Mouse (Mus musculus): Measurements from ENCODE around the gene Ralgapa2. TPM values are rescaled to one million over a fixed set of nuclear protein-coding genes. Genes with fewer than 3 reads are reported as not detected.

Ralgapa2 gene
- polyA plus RNA-seq, 1 experiment = 2.3 TPM

DNA sequence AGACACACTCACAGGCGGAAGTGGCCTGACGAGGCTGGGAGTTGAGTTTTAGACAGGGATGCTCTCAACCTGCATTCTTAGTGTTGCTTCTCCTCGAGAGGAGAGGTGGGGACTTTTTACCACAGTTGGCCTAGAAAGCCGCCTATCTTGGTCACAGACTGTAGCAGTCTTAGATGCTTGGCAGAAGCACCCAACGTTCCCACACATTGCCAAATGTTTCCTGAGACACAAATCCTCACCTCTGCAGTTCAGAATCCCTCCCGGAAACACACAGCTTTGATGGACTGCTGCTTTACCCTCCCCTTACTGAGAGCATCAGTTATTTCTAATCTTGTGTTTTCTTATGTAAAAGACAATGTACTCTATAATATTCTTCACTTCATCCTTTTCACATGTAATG, 155.6 kb downstream of the Ralgapa2 start:
- no peak overlapping the region for H3ac ChIP-seq (ENCODE audit: control insufficient read depth, insufficient read length, low read depth)
- no peaks in the 10 kb centered on the region for H3K79me3 ChIP-seq (ENCODE audit: low read depth)
- H3K27me3 ChIP-seq (ENCODE audit: control insufficient read depth, insufficient read depth, insufficient read length) = no peaks in the 10 kb centered on the region
- TF ChIP-seq USF1 (IDR thresholded peaks at IDR 0.05; ENCODE audit: low read depth) (no peak), MYOG (IDR thresholded peaks at IDR 0.05; ENCODE audit: control insufficient read depth, extremely low read depth, insufficient read length) (no peak), MAX (IDR thresholded peaks at IDR 0.05) (no peak), FOSL1 (IDR thresholded peaks at IDR 0.05; ENCODE audit: insufficient read depth, low read length, poor library complexity, severe bottlenecking) (no peak), CTCF (IDR thresholded peaks at IDR 0.05; ENCODE audit: control insufficient read depth, insufficient read depth, insufficient read length) (no peak), MYOD1 (IDR thresholded peaks at IDR 0.05; ENCODE audit: control insufficient read depth, insufficient read length, low read depth) (no peak), CEBPB (IDR thresholded peaks at IDR 0.05; ENCODE audit: low read depth) (no peak)
- no peaks in the 10 kb centered on the region for H3K36me3 ChIP-seq (ENCODE audit: control insufficient read depth, insufficient read depth)
- H3K79me2 ChIP-seq (ENCODE audit: control insufficient read depth, insufficient read depth) = no peaks in the 10 kb centered on the region
- no peak overlapping the region for H3K4me3 ChIP-seq (ENCODE audit: insufficient read depth, poor library complexity, severe bottlenecking)

DNA sequence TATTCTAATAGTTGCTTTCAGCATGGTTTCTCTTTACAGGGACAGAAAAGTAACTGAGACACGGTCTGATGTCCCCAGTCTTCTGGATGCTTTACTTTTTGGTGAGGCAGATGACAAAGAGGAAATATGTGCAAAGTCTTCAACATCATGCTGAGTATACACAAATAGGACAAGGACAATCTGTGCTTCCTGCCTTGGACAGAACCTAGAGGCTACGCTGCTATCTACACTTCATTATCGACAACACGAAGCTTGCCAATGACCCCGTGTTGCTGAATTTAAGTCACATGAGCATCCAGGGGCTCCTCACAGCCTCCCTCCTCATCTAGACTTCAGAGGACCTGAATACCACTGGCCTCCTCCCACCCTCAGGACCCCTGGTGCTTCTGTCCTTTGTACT, 161.9 kb downstream of the Ralgapa2 start:
- TF ChIP-seq CEBPB (IDR thresholded peaks at IDR 0.05; ENCODE audit: low read depth) = no peak
- no peak for TF ChIP-seq MAX (IDR thresholded peaks at IDR 0.05)
- no peak for TF ChIP-seq FOSL1 (IDR thresholded peaks at IDR 0.05; ENCODE audit: insufficient read depth, low read length, poor library complexity, severe bottlenecking)
- TF ChIP-seq USF1 (IDR thresholded peaks at IDR 0.05; ENCODE audit: low read depth) = no peak
- TF ChIP-seq CTCF (IDR thresholded peaks at IDR 0.05; ENCODE audit: control insufficient read depth, insufficient read depth, insufficient read length) = no peak
- no peaks in the 10 kb centered on the region for H3K36me3 ChIP-seq (ENCODE audit: control insufficient read depth, insufficient read depth)
- no peak overlapping the region for H3K4me3 ChIP-seq (ENCODE audit: insufficient read depth, poor library complexity, severe bottlenecking)
- no peak overlapping the region for H3ac ChIP-seq (ENCODE audit: control insufficient read depth, insufficient read length, low read depth)
- no peaks in the 10 kb centered on the region for H3K79me2 ChIP-seq (ENCODE audit: control insufficient read depth, insufficient read depth)
- H3K27me3 ChIP-seq (ENCODE audit: control insufficient read depth, insufficient read depth, insufficient read length) = no peaks in the 10 kb centered on the region
- no peaks in the 10 kb centered on the region for H3K79me3 ChIP-seq (ENCODE audit: low read depth)

DNA sequence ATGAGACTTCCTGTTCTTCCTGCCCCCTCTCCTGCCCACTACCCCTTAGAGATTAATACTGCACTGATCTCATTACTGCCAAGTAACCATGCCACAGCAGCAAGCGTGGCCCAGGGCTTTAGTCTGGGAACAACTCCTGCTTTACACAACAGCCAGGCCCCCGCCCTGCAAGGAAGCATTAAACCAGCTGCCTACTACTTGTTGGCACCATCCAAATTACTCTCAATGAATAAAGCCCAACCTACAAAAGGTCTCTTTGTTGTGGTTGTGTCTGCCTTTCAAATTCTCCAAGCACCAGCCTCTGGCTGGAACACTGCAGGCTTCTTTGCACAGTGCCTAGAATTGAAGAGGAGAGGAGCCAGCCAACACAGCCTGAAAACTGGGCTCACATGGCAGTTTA, 164.2 kb downstream of the Ralgapa2 start:
- no peaks in the 10 kb centered on the region for H3K79me3 ChIP-seq (ENCODE audit: low read depth)
- H3ac ChIP-seq (ENCODE audit: control insufficient read depth, insufficient read length, low read depth) = no peak overlapping the region
- no peak overlapping the region for H3K4me3 ChIP-seq (ENCODE audit: insufficient read depth, poor library complexity, severe bottlenecking)
- TF ChIP-seq CEBPB (IDR thresholded peaks at IDR 0.05; ENCODE audit: low read depth) (no peak), MYOG (IDR thresholded peaks at IDR 0.05; ENCODE audit: control insufficient read depth, extremely low read depth, insufficient read length) (no peak), FOSL1 (IDR thresholded peaks at IDR 0.05; ENCODE audit: insufficient read depth, low read length, poor library complexity, severe bottlenecking) (no peak), USF1 (IDR thresholded peaks at IDR 0.05; ENCODE audit: low read depth) (no peak), MAX (IDR thresholded peaks at IDR 0.05) (no peak), MYOD1 (IDR thresholded peaks at IDR 0.05; ENCODE audit: control insufficient read depth, insufficient read length, low read depth) (no peak), CTCF (IDR thresholded peaks at IDR 0.05; ENCODE audit: control insufficient read depth, insufficient read depth, insufficient read length) (no peak)
- no peaks in the 10 kb centered on the region for H3K79me2 ChIP-seq (ENCODE audit: control insufficient read depth, insufficient read depth)
- H3K36me3 ChIP-seq (ENCODE audit: control insufficient read depth, insufficient read depth) = no peaks in the 10 kb centered on the region
- H3K27me3 ChIP-seq (ENCODE audit: control insufficient read depth, insufficient read depth, insufficient read length) = no peaks in the 10 kb centered on the region

DNA sequence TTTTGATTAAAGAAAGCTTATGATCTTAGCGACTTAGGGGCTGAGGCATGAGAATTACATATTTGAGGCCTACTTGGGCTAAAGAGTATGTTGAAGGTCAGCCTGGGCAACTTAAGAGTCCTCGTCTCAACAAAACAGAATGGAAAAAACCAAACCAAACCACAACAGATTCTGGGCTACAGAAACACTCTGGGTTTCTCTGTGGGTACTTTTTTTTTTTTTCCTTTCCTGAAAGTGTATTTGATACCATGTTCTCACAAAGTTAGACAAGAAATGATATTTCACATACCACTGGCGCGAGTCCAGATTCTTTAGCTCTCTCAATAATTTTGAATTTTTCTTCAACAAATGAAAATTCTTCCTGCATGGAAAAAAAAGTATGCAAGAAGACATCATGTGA, 172.1 kb downstream of the Ralgapa2 start:
- Histone ChIP-seq H3K79me2 (ENCODE audit: control insufficient read depth, insufficient read depth) (no peaks in the 10 kb centered on the region), H3K27me3 (ENCODE audit: control insufficient read depth, insufficient read depth, insufficient read length) (no peaks in the 10 kb centered on the region), H3ac (ENCODE audit: control insufficient read depth, insufficient read length, low read depth) (no peak overlapping the region), H3K36me3 (ENCODE audit: control insufficient read depth, insufficient read depth) (no peaks in the 10 kb centered on the region), H3K79me3 (ENCODE audit: low read depth) (no peaks in the 10 kb centered on the region), H3K4me3 (ENCODE audit: insufficient read depth, poor library complexity, severe bottlenecking) (no peak overlapping the region)
- no peak for TF ChIP-seq CTCF (IDR thresholded peaks at IDR 0.05; ENCODE audit: control insufficient read depth, insufficient read depth, insufficient read length)
- TF ChIP-seq MYOG (IDR thresholded peaks at IDR 0.05; ENCODE audit: control insufficient read depth, extremely low read depth, insufficient read length) = no peak
- TF ChIP-seq MAX (IDR thresholded peaks at IDR 0.05) = no peak
- no peak for TF ChIP-seq MYOD1 (IDR thresholded peaks at IDR 0.05; ENCODE audit: control insufficient read depth, insufficient read length, low read depth)
- TF ChIP-seq CEBPB (IDR thresholded peaks at IDR 0.05; ENCODE audit: low read depth) = no peak
- no peak for TF ChIP-seq USF1 (IDR thresholded peaks at IDR 0.05; ENCODE audit: low read depth)
- TF ChIP-seq FOSL1 (IDR thresholded peaks at IDR 0.05; ENCODE audit: insufficient read depth, low read length, poor library complexity, severe bottlenecking) = no peak

DNA sequence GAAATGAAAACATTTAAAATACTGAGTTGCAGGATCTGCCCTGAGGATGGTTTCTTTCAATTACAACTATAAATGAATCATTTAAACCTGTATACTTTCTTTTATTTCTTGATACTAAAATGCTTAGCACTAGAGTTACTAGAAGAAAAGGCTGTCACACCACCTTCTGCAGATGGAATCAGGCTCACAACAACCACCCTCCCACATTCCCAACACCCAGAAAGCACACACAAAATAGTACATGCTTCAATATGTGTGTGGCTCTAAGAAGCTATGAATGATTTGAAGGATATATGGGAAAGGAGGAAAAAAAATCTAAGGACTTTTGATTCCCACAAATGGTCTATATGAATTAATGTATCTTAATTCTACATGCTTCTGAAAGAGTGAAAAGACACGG, 174.6 kb downstream of the Ralgapa2 start:
- no peaks in the 10 kb centered on the region for H3K79me3 ChIP-seq (ENCODE audit: low read depth)
- H3K36me3 ChIP-seq (ENCODE audit: control insufficient read depth, insufficient read depth) = no peaks in the 10 kb centered on the region
- no peak overlapping the region for H3ac ChIP-seq (ENCODE audit: control insufficient read depth, insufficient read length, low read depth)
- TF ChIP-seq CEBPB (IDR thresholded peaks at IDR 0.05; ENCODE audit: low read depth) (no peak), MYOG (IDR thresholded peaks at IDR 0.05; ENCODE audit: control insufficient read depth, extremely low read depth, insufficient read length) (no peak), MYOD1 (IDR thresholded peaks at IDR 0.05; ENCODE audit: control insufficient read depth, insufficient read length, low read depth) (no peak), FOSL1 (IDR thresholded peaks at IDR 0.05; ENCODE audit: insufficient read depth, low read length, poor library complexity, severe bottlenecking) (no peak), CTCF (IDR thresholded peaks at IDR 0.05; ENCODE audit: control insufficient read depth, insufficient read depth, insufficient read length) (no peak), USF1 (IDR thresholded peaks at IDR 0.05; ENCODE audit: low read depth) (no peak), MAX (IDR thresholded peaks at IDR 0.05) (no peak)
- no peak overlapping the region for H3K4me3 ChIP-seq (ENCODE audit: insufficient read depth, poor library complexity, severe bottlenecking)
- no peaks in the 10 kb centered on the region for H3K27me3 ChIP-seq (ENCODE audit: control insufficient read depth, insufficient read depth, insufficient read length)
- no peaks in the 10 kb centered on the region for H3K79me2 ChIP-seq (ENCODE audit: control insufficient read depth, insufficient read depth)

DNA sequence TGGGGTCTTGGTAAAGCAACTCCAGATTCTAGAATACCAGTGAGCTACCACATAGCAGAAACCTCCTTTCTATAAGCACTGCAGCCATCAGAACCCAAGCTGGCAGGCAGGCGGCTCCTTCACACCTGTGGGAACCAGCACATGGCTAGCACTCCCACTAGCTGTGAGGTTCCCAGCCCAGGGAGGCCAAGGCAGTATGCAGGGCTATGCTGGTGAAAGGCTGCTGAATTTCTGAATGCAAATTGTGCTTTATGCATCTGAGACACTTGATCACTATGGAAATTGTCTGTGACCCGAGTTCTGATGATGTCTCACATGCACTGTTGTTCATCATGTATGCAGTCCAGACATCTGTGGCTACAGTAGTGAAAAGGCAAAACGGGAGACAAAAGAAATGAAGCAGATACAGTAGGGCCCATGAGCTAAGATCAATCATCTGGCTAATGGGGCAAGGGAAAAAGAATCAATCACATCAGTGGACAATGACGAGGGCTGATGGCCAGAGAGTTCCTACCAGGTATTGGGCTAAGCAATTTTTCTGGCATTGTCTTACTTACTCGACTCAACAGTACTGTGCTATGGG, 180.2 kb downstream of the Ralgapa2 start:
- no peaks in the 10 kb centered on the region for H3K79me2 ChIP-seq (ENCODE audit: control insufficient read depth, insufficient read depth)
- H3K79me3 ChIP-seq (ENCODE audit: low read depth) = no peaks in the 10 kb centered on the region
- H3K4me3 ChIP-seq (ENCODE audit: insufficient read depth, poor library complexity, severe bottlenecking) = no peak overlapping the region
- TF ChIP-seq MYOD1 (IDR thresholded peaks at IDR 0.05; ENCODE audit: control insufficient read depth, insufficient read length, low read depth) (no peak), CEBPB (IDR thresholded peaks at IDR 0.05; ENCODE audit: low read depth) (no peak), USF1 (IDR thresholded peaks at IDR 0.05; ENCODE audit: low read depth) (no peak), CTCF (IDR thresholded peaks at IDR 0.05; ENCODE audit: control insufficient read depth, insufficient read depth, insufficient read length) (no peak), FOSL1 (IDR thresholded peaks at IDR 0.05; ENCODE audit: insufficient read depth, low read length, poor library complexity, severe bottlenecking) (no peak), MAX (IDR thresholded peaks at IDR 0.05) (no peak), MYOG (IDR thresholded peaks at IDR 0.05; ENCODE audit: control insufficient read depth, extremely low read depth, insufficient read length) (no peak)
- H3ac ChIP-seq (ENCODE audit: control insufficient read depth, insufficient read length, low read depth) = no peak overlapping the region
- no peaks in the 10 kb centered on the region for H3K36me3 ChIP-seq (ENCODE audit: control insufficient read depth, insufficient read depth)
- H3K27me3 ChIP-seq (ENCODE audit: control insufficient read depth, insufficient read depth, insufficient read length) = no peaks in the 10 kb centered on the region
